Mouse (Mus musculus) liver, embryonic 13.5 days (tissue): ENCODE data around the gene Serinc2. TPM values are rescaled to one million over a fixed set of nuclear protein-coding genes. Genes with fewer than 3 reads are reported as not detected.
"Not testable (repeated sequence)": the region's sequence is repeated elsewhere in the genome, so short reads cannot be mapped to it uniquely, and the experiment has no call there.

Experiments used
- ATAC-seq: fragments of 200-750 bp; cut with Nextera tagmentation; 2 replicates; pipeline ENCODE4 v1.8.0; 2017; ENCODE audit warnings: low read depth, mild to moderate bottlenecking, moderate number of reproducible peaks, moderate library complexity
- DNase-seq: peaks from one replicate; pipeline ENCODE4 v3.0.0; 2022
- H3K27ac ChIP-seq: fragments of 300-500 bp; sonication (generic); 2 replicates; pipeline ENCODE4 v1.5.1; 2015; ENCODE audit warnings: moderate library complexity, mild to moderate bottlenecking, inconsistent platforms
- H3K27me3 ChIP-seq: fragments of 300-500 bp; sonication (generic); 2 replicates; pipeline ENCODE4 v1.6.1; 2015; ENCODE audit warnings: mild to moderate bottlenecking, inconsistent platforms
- H3K36me3 ChIP-seq: fragments of 300-500 bp; sonication (generic); 2 replicates; pipeline ENCODE4 v1.6.1; 2015; ENCODE audit warnings: mild to moderate bottlenecking, inconsistent platforms
- H3K4me1 ChIP-seq: fragments of 300-500 bp; sonication (generic); replicated peaks from 2 replicates; pipeline ENCODE4 v1.6.1; 2015; ENCODE audit warnings: inconsistent platforms
- H3K4me2 ChIP-seq: fragments of 300-500 bp; sonication (generic); 2 replicates; pipeline ENCODE4 v1.6.1; 2015; ENCODE audit warnings: inconsistent platforms, mild to moderate bottlenecking, moderate library complexity
- H3K4me3 ChIP-seq: fragments of 300-500 bp; sonication (generic); replicated peaks from 2 replicates; pipeline ENCODE4 v1.5.1; 2015; ENCODE audit warnings: mild to moderate bottlenecking, inconsistent platforms
- H3K9ac ChIP-seq: fragments of 300-500 bp; sonication (generic); 2 replicates; pipeline ENCODE4 v1.6.1; 2015; ENCODE audit warnings: mild to moderate bottlenecking, inconsistent platforms
- H3K9me3 ChIP-seq: fragments of 300-500 bp; sonication (generic); replicated peaks from 2 replicates; pipeline ENCODE4 v1.6.1; 2016; ENCODE audit warnings: inconsistent platforms
- WGBS: fragments of 180-500 bp; shearing (Covaris S2); methylation state at CpG from one replicate; pipeline ENCODE4 v1.1.7; 2015; ENCODE audit not compliant: insufficient replicate concordance; 5-methylcytosine and 5-hydroxymethylcytosine counted together
- polyA plus RNA-seq: library from polyadenylated mRNA; unstranded; fragments of >200 nt; fragmentation: Nextera tagmentation; extraction: Ambion mirVana; gene quantifications from 2 replicates; pipeline ENCODE4 v1.2.1, GENCODE M21; 2015

The Serinc2 gene
- polyA plus RNA-seq, 1 experiment from 2014 or later = 0.99 TPM

DNA sequence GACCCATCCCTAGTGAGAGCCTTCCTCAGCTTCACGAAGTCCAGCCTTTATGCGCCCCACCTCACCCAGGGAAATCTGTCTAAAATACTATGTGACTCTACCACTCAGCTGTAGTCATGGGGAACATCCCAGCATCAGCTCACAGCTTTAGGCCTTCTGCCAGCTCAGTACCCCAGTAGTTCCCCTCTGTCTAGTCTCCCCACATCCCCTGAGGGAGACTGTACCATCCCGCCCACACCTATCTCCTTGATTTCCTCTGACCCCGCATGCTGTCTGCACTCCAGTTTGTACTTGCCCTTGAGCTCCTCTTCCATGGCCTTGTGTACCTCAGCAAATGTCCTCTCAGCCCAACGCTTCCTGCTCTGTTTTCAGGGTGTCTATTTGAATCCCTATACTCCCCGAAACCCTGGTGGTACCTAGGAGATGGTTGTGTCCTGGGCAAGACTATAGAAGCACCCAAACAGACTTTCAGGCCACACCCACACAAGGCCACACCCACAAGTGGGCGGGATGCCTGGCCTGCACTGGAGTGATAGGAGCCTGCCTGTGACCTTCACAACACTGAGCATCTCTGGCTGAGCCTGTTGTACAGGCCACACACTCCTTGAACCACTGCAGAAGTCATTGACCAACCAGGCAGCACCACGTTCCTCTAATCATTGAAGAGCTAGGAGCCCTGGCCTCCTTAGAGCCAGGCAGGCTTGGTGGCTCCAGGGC lies 26.4 kb downstream of the Serinc2 start:
- Histone ChIP-seq H3K9me3 (no peaks in the 10 kb centered on the region), H3K4me2 (peak overlapping the region; percentile 69), H3K27me3 (peaks cover 14% of the 10 kb centered on the region; the same call in 1 of the 2 replicates), H3K36me3 (no peaks in the 10 kb centered on the region), H3K4me3 (peak overlapping the region; percentile 59), H3K9ac (peak overlapping the region; percentile 76), H3K27ac (peak overlapping the region; percentile 97), H3K4me1 (peaks cover 47% of the 10 kb centered on the region)
- DNase-seq (peak; percentile 96), ATAC-seq (peak; percentile 97)
- WGBS = 37% methylated on average over 8 of the region's 8 CpGs

DNA sequence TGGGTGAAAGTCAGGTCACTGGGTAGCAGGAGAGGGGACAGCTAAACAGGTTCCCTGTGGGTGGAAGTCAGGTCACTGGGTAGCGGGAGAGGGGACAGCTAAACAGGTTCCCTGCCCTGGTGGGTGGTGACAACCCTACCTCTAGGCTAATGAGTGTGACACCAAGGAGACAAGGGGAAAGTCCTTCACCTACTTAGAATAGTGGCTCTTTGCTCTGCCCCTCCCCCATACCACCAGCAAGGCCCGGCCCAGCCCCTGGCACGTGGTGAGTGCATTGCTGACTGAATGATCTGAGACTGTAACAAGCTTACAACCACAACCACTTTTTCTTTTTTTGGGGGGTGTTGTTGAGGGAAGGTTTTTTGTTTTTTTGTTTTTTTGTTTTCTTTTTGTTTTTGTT lies 27.2 kb downstream of the Serinc2 start:
- H3K4me2 ChIP-seq = peak overlapping the region; percentile 69
- H3K36me3 ChIP-seq = no peaks in the 10 kb centered on the region
- peaks cover 47% of the 10 kb centered on the region for H3K4me1 ChIP-seq
- H3K27ac ChIP-seq = peak overlapping the region; percentile 97
- ATAC-seq (no peak), DNase-seq (peak; percentile 56)
- H3K9ac ChIP-seq = peak overlapping the region; percentile 76
- H3K4me3 ChIP-seq = peak overlapping the region; percentile 59
- H3K27me3 ChIP-seq = peaks cover 21% of the 10 kb centered on the region
- WGBS = 22% methylated on average over 3 of the region's 3 CpGs
- no peaks in the 10 kb centered on the region for H3K9me3 ChIP-seq

DNA sequence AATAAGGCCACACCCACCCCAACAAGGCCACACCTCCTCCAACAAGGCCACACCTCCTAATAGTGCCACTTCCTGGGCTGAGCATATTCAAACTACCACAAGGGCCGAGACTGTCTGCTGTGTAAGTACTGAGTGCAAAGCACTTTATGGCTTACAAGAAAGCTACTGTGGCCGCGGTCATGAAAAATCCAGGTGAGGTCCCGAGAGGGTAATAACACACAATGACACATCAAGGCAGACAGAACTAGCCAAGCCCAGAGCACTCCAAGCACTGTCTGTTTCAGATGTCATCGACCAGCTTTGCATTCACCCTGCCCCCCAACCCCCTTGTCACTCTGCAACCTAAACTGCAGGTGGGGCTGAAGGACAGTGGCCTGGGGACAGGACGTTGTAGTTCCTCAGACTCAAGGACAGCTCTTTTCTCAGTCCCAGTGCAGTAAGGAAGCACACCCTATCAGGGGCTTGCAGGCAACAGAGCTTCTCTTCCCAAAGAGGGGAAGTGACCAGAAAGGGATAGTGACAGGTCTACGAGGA lies 27.8 kb downstream of the Serinc2 start:
- Histone ChIP-seq H3K4me2 (peak overlapping the region; percentile 69), H3K27me3 (peaks cover 26% of the 10 kb centered on the region), H3K4me3 (peak overlapping the region; percentile 59), H3K9me3 (no peaks in the 10 kb centered on the region), H3K4me1 (peaks cover 52% of the 10 kb centered on the region), H3K9ac (peak overlapping the region; percentile 76), H3K36me3 (no peaks in the 10 kb centered on the region), H3K27ac (peak overlapping the region; percentile 97)
- 23% methylated on average over 7 of the region's 7 CpGs for WGBS
- DNase-seq = no peak
- no peak for ATAC-seq

DNA sequence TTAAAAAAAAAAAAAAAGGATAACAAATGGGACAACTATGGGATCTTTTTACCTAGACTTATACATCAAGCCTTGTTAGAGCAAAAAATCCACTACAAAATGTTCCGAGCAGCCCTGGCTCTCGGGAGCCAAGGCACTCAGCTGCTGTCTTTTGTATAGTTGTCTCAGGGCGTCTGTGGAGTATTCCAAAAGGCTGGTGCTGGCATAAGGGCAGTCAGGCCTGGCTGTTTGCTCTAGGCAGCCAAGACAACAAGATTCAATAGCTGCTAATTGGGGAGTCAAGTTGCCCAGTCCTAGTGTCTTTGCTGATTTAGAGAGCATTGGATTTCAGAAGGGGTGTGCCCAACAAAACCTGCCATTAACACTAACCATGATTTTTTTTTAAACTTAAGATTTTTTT lies 30.4 kb downstream of the Serinc2 start:
- Histone ChIP-seq H3K9ac (no peak overlapping the region), H3K27ac (no peak overlapping the region), H3K4me2 (no peak overlapping the region), H3K36me3 (no peaks in the 10 kb centered on the region), H3K27me3 (peaks cover 21% of the 10 kb centered on the region), H3K4me1 (peaks cover 66% of the 10 kb centered on the region), H3K9me3 (no peaks in the 10 kb centered on the region), H3K4me3 (no peak overlapping the region)
- WGBS = 51% methylated on average over 3 of the region's 3 CpGs
- DNase-seq (no peak), ATAC-seq (no peak)

DNA sequence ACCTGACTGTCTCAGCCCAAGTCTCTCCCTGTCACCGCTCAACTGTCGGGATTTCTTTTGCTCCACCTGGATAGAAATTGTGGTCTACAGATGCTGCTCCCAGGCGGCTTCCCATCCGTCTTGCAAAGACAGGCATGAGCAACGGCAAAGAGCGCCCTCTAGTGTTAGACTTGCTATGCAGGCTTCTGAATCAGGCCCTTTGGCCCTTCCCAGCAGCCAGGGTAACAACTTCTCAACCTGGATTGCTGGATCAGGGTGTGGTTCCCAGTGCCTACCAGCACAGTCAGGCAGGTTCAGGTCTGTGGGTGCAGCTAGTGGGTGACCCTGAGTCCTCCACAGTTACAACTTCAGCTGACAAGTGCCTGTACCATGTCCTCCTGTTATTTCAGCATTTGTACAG lies 32.9 kb downstream of the Serinc2 start:
- Histone ChIP-seq H3K4me1 (peaks cover 62% of the 10 kb centered on the region), H3K9me3 (no peaks in the 10 kb centered on the region), H3K27ac (no peak overlapping the region), H3K36me3 (no peaks in the 10 kb centered on the region), H3K4me2 (no peak overlapping the region), H3K9ac (no peak overlapping the region), H3K27me3 (peaks cover 21% of the 10 kb centered on the region), H3K4me3 (no peak overlapping the region)
- WGBS = 4% methylated on average over 6 of the region's 6 CpGs
- ATAC-seq (peak; percentile 17; the same call in 1 of the 2 replicates), DNase-seq (peak; percentile 69)

DNA sequence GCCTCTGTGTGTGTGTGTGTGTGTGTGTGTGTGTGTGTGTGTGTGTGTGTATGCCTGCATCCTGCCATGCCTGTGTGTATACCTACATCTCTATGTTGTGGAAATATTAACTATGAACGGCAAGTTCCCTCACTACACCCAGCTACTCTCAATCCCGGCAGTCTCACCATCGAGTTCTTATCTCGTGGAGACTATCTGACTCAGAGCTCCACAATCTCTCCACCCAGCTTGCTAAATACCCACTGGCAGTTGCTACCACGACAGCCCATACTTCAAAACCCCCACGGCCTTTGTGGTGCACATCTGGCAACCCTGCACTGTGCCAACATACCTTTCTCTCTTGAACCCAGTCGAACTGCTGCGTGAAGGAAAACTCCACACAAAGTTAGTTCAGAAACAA lies 34.3 kb downstream of the Serinc2 start:
- Histone ChIP-seq H3K36me3 (no peaks in the 10 kb centered on the region), H3K27me3 (peaks cover 21% of the 10 kb centered on the region), H3K4me1 (peaks cover 54% of the 10 kb centered on the region), H3K4me3 (peak overlapping the region; percentile 42), H3K9ac (peak overlapping the region; percentile 61), H3K9me3 (no peaks in the 10 kb centered on the region), H3K4me2 (peak overlapping the region; percentile 56), H3K27ac (peak overlapping the region; percentile 88)
- WGBS = 26% methylated on average over 8 of the region's 8 CpGs
- peak; percentile 43; the same call in 1 of the 2 replicates for ATAC-seq
- DNase-seq = no peak

DNA sequence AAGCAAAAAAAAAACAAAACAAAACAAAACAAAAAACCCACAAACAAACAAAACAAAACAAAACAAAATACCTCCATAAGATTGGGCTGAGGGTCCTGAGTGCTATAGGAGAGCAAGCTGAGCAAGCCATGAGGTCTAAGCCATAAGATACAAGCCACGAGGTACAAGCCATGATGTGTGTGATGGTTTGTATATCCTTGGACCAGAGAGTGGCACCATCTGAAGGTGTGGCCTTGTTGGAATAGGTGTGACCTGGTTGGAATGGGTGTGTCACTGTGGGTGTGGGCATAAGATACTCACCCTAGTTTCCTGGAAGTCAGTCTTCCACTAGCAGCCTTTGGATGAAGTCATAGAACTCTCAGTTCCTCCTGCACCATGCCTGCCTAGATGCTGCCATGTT lies 35.4 kb downstream of the Serinc2 start:
- peaks cover 18% of the 10 kb centered on the region for H3K27me3 ChIP-seq
- peak overlapping the region; percentile 42 for H3K4me3 ChIP-seq
- H3K4me1 ChIP-seq = peaks cover 54% of the 10 kb centered on the region
- ATAC-seq (peak; percentile 59), DNase-seq (peak; percentile 49)
- not testable (repeated sequence) for H3K36me3 ChIP-seq, H3K9me3 ChIP-seq
- WGBS = 25% methylated on average over 1 of the region's 1 CpGs
- H3K27ac ChIP-seq = peak overlapping the region; percentile 88
- H3K9ac ChIP-seq = peak overlapping the region; percentile 54
- H3K4me2 ChIP-seq = peak overlapping the region; percentile 56

DNA sequence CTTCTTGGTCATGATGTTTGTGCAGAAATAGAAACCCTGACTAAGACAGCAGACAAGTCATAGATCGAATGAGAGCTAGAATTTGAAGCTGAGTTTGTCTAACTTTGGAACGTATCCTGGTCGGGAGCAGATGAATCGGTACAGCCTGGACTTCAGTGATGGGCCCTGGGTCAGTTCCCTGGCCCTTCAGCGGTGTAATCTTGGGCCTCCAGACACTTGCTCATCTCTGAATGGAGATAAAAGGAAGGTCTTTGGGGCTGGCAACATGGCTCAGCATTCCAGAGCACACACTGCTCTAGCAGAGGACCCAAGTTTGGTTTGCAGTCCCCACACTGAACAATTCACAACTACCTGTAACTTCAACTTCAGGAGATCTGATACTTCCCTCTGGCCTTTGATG lies 36.0 kb downstream of the Serinc2 start:
- Histone ChIP-seq H3K4me1 (peaks cover 54% of the 10 kb centered on the region), H3K4me3 (peak overlapping the region; percentile 42), H3K9ac (peak overlapping the region; percentile 54), H3K4me2 (peak overlapping the region; percentile 56), H3K36me3 (no peaks in the 10 kb centered on the region), H3K27me3 (peaks cover 16% of the 10 kb centered on the region), H3K27ac (peak overlapping the region; percentile 88), H3K9me3 (no peaks in the 10 kb centered on the region)
- peak; percentile 53 for DNase-seq
- ATAC-seq = peak; percentile 86
- WGBS = 66% methylated on average over 5 of the region's 5 CpGs

DNA sequence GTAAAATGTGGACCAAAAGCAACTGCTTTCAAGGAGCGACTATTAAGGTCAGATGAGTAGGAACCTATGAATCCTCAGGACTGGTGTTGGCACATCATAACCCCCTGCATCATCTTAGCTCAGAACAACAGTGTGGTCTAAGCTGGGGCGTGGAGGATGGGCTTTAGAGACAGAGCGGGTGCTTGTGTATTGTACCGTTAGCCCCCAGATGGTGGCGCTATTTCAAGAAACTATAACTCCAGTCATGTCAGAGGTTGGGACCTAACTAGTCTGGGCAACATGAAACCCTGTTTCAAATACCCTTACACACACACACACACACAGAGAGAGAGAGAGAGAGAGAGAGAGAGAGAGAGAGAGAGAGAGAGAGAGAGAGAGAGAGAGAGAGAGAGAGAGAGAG lies 38.3 kb downstream of the Serinc2 start:
- 25% methylated on average over 5 of the region's 5 CpGs for WGBS
- 0 out of 2 replicates have a peak, but pooled peaks cover 3% of the 10 kb centered on the region for H3K27me3 ChIP-seq
- no peak for ATAC-seq
- peaks cover 45% of the 10 kb centered on the region for H3K4me1 ChIP-seq
- H3K9me3 ChIP-seq = no peaks in the 10 kb centered on the region
- H3K4me3 ChIP-seq = no peak overlapping the region
- no peak overlapping the region for H3K4me2 ChIP-seq
- no peak overlapping the region for H3K9ac ChIP-seq
- DNase-seq = no peak
- H3K27ac ChIP-seq = no peak overlapping the region
- H3K36me3 ChIP-seq = no peaks in the 10 kb centered on the region

DNA sequence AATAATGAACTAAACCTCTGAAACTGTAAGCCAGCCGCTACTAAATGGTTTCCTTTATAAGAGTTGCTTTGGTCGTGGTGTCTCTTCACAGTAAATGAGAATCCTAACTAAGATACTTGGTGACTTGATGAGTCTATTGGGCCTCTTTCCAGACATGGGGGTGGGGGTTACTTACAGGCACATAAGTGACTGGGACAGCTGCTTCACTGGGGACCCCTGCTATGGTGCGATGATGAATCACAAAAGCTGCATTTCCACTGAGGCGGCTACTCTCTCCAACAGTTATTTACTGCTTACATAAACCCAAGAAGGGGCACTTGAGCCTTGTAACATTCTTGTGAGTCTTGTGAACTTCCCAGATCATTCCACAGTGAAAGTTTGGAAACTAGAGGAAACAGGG lies 41.4 kb downstream of the Serinc2 start:
- Histone ChIP-seq H3K9me3 (no peaks in the 10 kb centered on the region), H3K4me3 (no peak overlapping the region), H3K27ac (no peak overlapping the region), H3K4me2 (no peak overlapping the region), H3K27me3 (0 out of 2 replicates have a peak, but pooled peaks cover 3% of the 10 kb centered on the region), H3K9ac (no peak overlapping the region), H3K4me1 (peaks cover 14% of the 10 kb centered on the region), H3K36me3 (no peaks in the 10 kb centered on the region)
- ATAC-seq (no peak), DNase-seq (no peak)
- 76% methylated on average over 4 of the region's 4 CpGs for WGBS

DNA sequence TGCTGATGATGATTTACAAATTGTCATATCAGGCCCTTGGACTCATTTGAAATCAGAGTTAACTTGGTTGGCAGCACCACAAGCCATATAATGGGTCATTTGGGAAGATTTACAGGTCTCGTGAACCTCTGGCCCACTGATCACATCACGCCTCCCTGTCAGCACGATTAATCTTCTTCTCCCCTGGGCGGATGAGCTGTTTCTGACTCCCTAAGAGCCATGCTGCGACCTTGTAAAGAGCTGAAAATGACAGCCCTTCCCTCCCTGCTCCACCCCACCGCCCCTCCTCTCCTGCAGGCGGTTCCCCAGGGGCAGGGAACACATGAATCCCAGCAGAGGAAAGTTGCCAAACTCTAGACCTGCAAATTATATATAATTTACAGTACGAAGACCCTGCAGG lies 42.6 kb downstream of the Serinc2 start:
- no peak for DNase-seq

DNA sequence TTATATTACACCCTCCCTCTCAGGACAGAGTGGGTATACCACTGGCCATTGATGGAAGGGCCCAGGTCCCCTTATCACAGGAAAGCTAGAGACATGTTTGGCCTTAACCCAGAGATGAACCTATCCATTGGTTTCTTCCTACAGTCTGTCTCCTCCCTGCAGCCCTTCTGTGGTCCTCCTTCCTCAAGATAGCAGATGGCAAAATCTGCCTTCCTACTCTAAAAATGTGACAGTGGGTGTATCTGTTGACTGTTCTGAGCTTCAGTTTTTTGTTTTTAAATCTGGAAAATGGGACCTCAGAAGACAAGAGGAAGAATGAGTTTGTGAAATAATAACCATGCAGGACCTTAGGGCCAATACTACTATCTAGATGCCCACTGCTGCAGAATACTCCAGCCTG lies 54.9 kb downstream of the Serinc2 start:
- Histone ChIP-seq H3K4me1 (no peaks in the 10 kb centered on the region), H3K27ac (no peak overlapping the region), H3K9ac (no peak overlapping the region), H3K36me3 (no peaks in the 10 kb centered on the region), H3K9me3 (no peaks in the 10 kb centered on the region), H3K4me2 (no peak overlapping the region), H3K27me3 (peaks cover 22% of the 10 kb centered on the region; the same call in 1 of the 2 replicates), H3K4me3 (no peak overlapping the region)
- no peak for ATAC-seq
- no peak for DNase-seq

More for the DNA sequence above, 42.6 kb downstream of the Serinc2 start:
- Histone ChIP-seq H3K9me3 (no peaks in the 10 kb centered on the region), H3K4me3 (no peak overlapping the region), H3K27me3 (0 out of 2 replicates have a peak, but pooled peaks cover 3% of the 10 kb centered on the region), H3K4me2 (no peak overlapping the region), H3K27ac (no peak overlapping the region), H3K4me1 (peaks cover 3% of the 10 kb centered on the region; the same call in 1 of the 2 replicates), H3K36me3 (no peaks in the 10 kb centered on the region), H3K9ac (no peak overlapping the region)
- WGBS = 54% methylated on average over 8 of the region's 8 CpGs
- no peak for ATAC-seq
